Mouse (Mus musculus) stomach, embryonic 14.5 days (tissue): ENCODE data around the gene Ubxn10. TPM values are rescaled to one million over a fixed set of nuclear protein-coding genes. Genes with fewer than 3 reads are reported as not detected.

Experiments
- ATAC-seq: fragments of 200-750 bp; cut with Nextera tagmentation; 2 replicates; pipeline ENCODE4 v1.8.0; 2017; ENCODE audit warnings: low read depth, moderate TSS enrichment; ENCODE audit not compliant: insufficient number of reproducible peaks, insufficient read depth, low FRiP score
- H3K27ac ChIP-seq: fragments of 300-500 bp; sonication (generic); 2 replicates; pipeline ENCODE4 v1.5.1; 2014; ENCODE audit warnings: mild to moderate bottlenecking, low read length, moderate library complexity, mixed read lengths
- H3K27me3 ChIP-seq: fragments of 300-500 bp; sonication (generic); 2 replicates; pipeline ENCODE4 v1.6.1; 2014; ENCODE audit warnings: low read length, control low read depth, mixed read lengths; ENCODE audit not compliant: control insufficient read depth, insufficient read depth
- H3K36me3 ChIP-seq: fragments of 300-500 bp; sonication (generic); 2 replicates; pipeline ENCODE4 v1.6.1; 2014; ENCODE audit warnings: mild to moderate bottlenecking, control low read depth, low read length, moderate library complexity, mixed read lengths; ENCODE audit not compliant: control insufficient read depth, insufficient read depth
- H3K4me1 ChIP-seq: fragments of 300-500 bp; sonication (generic); 2 replicates; pipeline ENCODE4 v1.6.1; 2014; ENCODE audit warnings: low read length, control low read depth, mixed read lengths; ENCODE audit not compliant: control insufficient read depth, insufficient read depth
- H3K4me2 ChIP-seq: fragments of 300-500 bp; sonication (generic); replicated peaks from 2 replicates; pipeline ENCODE4 v1.6.1; 2014; ENCODE audit warnings: low read depth, low read length, control low read depth
- H3K4me3 ChIP-seq: fragments of 300-500 bp; sonication (generic); 2 replicates; pipeline ENCODE4 v1.5.1; 2014; ENCODE audit warnings: low read depth, low read length, control low read depth
- H3K9ac ChIP-seq: fragments of 300-500 bp; sonication (generic); replicated peaks from 2 replicates; pipeline ENCODE4 v1.6.1; 2014; ENCODE audit warnings: low read depth, mild to moderate bottlenecking, control low read depth, low read length, moderate library complexity, mixed read lengths
- H3K9me3 ChIP-seq: fragments of 300-500 bp; sonication (generic); 2 replicates; pipeline ENCODE4 v1.6.1; 2016; ENCODE audit warnings: low read depth, low read length, control low read depth; ENCODE audit not compliant: control insufficient read depth
- WGBS: fragments of 180-500 bp; shearing (Covaris S2); extraction: QIAGEN DNeasy Blood & Tissue Kit; methylation state at CpG from one replicate; pipeline ENCODE4 v1.1.7; 2014; 5-methylcytosine and 5-hydroxymethylcytosine counted together
- polyA plus RNA-seq: library from polyadenylated mRNA; unstranded; fragments of >200 nt; fragmentation: Nextera tagmentation; extraction: Ambion mirVana; gene quantifications from 2 replicates; pipeline ENCODE4 v1.2.1, GENCODE M21; 2014

The Ubxn10 gene
- polyA plus RNA-seq, 1 experiment from 2014 or later, result 0.97 TPM

GRCm38 (mm10) chr4:138712096-138712495 is 24.9 kb downstream of the Ubxn10 start:
- ATAC-seq, result no peak
- Histone ChIP-seq H3K4me3 (no peak overlapping the region), H3K27ac (no peak overlapping the region), H3K4me2 (no peak overlapping the region), H3K36me3 (no peaks in the 10 kb centered on the region), H3K4me1 (no peaks in the 10 kb centered on the region), H3K27me3 (no peaks in the 10 kb centered on the region), H3K9me3 (no peaks in the 10 kb centered on the region), H3K9ac (no peak overlapping the region)
- WGBS, result 63% methylated on average over 11 of the region's 11 CpGs

- no peaks in the 10 kb centered on the region for H3K36me3 ChIP-seq
- WGBS, result 64% methylated on average over 17 of the region's 17 CpGs
- no peaks in the 10 kb centered on the region for H3K9me3 ChIP-seq
- H3K27ac ChIP-seq, result no peak overlapping the region
- no peaks in the 10 kb centered on the region for H3K4me1 ChIP-seq
- no peak overlapping the region for H3K4me2 ChIP-seq
- no peaks in the 10 kb centered on the region for H3K27me3 ChIP-seq
- ATAC-seq, result no peak
- no peak overlapping the region for H3K9ac ChIP-seq
- no peak overlapping the region for H3K4me3 ChIP-seq
Observed at GRCm38 (mm10) chr4:138711051-138711820, 25.7 kb downstream of the Ubxn10 start.

GRCm38 (mm10) chr4:138710633-138711032 is 26.3 kb downstream of the Ubxn10 start:
- H3K4me2 ChIP-seq, result no peak overlapping the region
- H3K4me1 ChIP-seq, result no peaks in the 10 kb centered on the region
- H3K9me3 ChIP-seq, result no peaks in the 10 kb centered on the region
- H3K9ac ChIP-seq, result no peak overlapping the region
- H3K36me3 ChIP-seq, result no peaks in the 10 kb centered on the region
- H3K27ac ChIP-seq, result no peak overlapping the region
- H3K27me3 ChIP-seq, result no peaks in the 10 kb centered on the region
- ATAC-seq, result no peak
- WGBS, result 88% methylated on average over 11 of the region's 11 CpGs
- H3K4me3 ChIP-seq, result no peak overlapping the region

DNA sequence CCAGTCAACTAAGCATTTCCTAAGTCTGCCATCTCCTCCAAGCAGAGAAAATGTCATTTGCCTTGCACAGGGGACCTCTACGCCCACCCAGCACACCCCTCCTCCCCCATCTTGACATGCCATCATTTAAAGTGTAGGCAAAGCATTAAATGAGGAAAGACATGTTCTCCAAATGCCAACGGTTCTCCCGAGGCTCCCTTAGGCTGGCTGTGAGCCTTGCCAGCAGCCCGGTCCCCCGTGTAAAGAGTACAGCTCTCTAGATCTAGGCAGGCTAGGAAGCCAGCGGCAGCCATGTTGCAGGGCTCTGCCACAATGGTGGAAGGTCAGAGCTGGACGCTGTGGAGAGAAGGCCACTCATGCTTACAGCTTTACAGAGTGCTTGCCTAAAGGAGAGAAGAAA is 27.0 kb downstream of the Ubxn10 start:
- Histone ChIP-seq H3K4me1 (no peaks in the 10 kb centered on the region), H3K4me3 (no peak overlapping the region), H3K4me2 (no peak overlapping the region), H3K36me3 (no peaks in the 10 kb centered on the region), H3K9me3 (no peaks in the 10 kb centered on the region), H3K27ac (no peak overlapping the region), H3K9ac (no peak overlapping the region), H3K27me3 (no peaks in the 10 kb centered on the region)
- 77% methylated on average over 7 of the region's 7 CpGs for WGBS
- no peak for ATAC-seq

DNA sequence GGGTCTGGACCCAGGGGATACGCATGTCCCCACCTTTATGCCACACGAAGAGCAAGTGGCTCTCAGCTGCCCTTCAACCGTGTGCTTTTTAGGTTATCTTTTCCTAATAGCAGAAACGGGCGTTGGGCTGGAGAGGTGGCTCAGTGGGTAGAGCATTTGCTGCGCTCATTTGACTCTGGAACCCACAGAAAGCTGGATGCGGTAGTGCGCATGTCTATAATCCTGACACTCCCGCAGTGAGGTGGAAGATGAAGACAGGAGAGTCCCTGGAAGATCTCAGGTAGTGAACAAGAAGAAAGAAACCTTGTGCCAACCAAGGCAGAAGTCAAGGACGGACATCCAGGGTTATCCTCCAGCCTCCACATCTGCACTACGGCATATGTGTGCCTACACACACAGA is 27.7 kb downstream of the Ubxn10 start:
- 82% methylated on average over 11 of the region's 11 CpGs for WGBS
- H3K27me3 ChIP-seq, result no peaks in the 10 kb centered on the region
- no peak for ATAC-seq
- H3K36me3 ChIP-seq, result no peaks in the 10 kb centered on the region
- no peak overlapping the region for H3K27ac ChIP-seq
- H3K4me1 ChIP-seq, result no peaks in the 10 kb centered on the region
- no peak overlapping the region for H3K9ac ChIP-seq
- no peak overlapping the region for H3K4me3 ChIP-seq
- no peak overlapping the region for H3K4me2 ChIP-seq
- no peaks in the 10 kb centered on the region for H3K9me3 ChIP-seq

DNA sequence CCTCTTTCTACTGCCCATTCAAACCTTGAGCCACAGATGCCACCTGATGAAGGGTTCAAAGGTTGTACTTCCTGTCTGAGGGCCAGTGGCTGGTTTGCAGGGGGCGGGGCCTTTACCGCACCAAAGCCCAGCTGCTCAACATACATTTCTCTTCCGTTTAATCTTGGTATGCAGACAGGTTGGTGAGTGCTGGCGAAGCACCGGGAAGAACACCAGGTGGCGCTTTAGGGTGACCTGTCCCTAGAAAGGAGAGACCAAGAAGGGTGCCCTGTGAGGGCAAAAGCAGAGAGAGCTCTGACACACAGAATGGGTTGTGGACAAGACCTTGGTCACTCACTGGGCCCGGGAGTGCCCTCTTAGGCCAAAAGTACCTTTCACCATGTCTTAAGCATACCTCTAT is 28.3 kb downstream of the Ubxn10 start:
- Histone ChIP-seq H3K4me1 (no peaks in the 10 kb centered on the region), H3K9me3 (no peaks in the 10 kb centered on the region), H3K4me2 (no peak overlapping the region), H3K27me3 (no peaks in the 10 kb centered on the region), H3K9ac (no peak overlapping the region), H3K36me3 (no peaks in the 10 kb centered on the region), H3K27ac (no peak overlapping the region), H3K4me3 (no peak overlapping the region)
- 10% methylated on average over 7 of the region's 7 CpGs for WGBS
- 0 out of 2 replicates have a peak, but pooled peaks have one; percentile 33 for ATAC-seq

DNA sequence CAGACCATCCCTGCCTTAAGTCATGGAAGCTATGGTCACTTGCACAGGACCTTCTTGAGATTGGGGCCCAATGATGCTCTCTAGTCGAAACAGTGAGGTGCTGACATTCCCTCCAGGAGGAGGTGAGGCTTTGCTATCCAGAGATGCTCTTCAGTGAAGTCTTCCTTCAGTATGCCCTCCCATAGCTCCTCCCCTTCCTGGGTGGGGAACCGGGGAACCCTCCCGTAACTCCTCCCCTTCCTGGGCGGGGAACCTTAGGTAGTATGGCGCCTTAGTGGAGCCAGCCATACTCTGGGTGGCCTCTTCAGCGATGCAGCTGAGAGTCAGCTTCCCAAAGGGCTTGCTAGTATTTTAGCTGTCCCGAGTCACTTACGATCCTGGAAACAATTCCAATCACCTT is 30.3 kb downstream of the Ubxn10 start:
- 95% methylated on average over 8 of the region's 8 CpGs for WGBS
- Histone ChIP-seq H3K4me3 (no peak overlapping the region), H3K9me3 (no peaks in the 10 kb centered on the region), H3K4me1 (no peaks in the 10 kb centered on the region), H3K27ac (no peak overlapping the region), H3K27me3 (no peaks in the 10 kb centered on the region), H3K9ac (no peak overlapping the region), H3K4me2 (no peak overlapping the region), H3K36me3 (no peaks in the 10 kb centered on the region)
- ATAC-seq, result no peak

DNA sequence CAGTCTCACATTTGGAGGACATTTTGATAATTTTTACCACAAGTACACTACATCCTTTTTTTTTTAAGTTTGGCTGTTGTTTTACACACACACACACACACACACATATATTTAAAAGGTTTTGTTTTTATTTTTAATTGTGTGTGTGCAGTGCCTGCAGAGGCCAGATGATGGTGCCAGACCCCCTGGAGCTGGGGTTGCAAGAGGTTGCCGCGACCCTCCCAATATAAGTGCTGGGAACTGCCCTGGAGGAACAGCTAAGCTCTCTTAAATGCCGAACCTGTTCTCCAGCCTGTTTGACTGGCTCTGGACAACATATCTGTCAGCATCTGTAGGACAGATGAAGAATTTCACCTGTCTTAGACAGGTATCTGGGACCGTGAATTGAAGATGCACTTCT is 32.8 kb downstream of the Ubxn10 start:
- H3K4me2 ChIP-seq, result no peak overlapping the region
- no peak overlapping the region for H3K4me3 ChIP-seq
- WGBS, result 79% methylated on average over 4 of the region's 4 CpGs
- ATAC-seq, result no peak
- no peak overlapping the region for H3K9ac ChIP-seq
- H3K27ac ChIP-seq, result no peak overlapping the region
- H3K4me1 ChIP-seq, result no peaks in the 10 kb centered on the region
- no peaks in the 10 kb centered on the region for H3K36me3 ChIP-seq
- no peaks in the 10 kb centered on the region for H3K27me3 ChIP-seq
- H3K9me3 ChIP-seq, result no peaks in the 10 kb centered on the region

DNA sequence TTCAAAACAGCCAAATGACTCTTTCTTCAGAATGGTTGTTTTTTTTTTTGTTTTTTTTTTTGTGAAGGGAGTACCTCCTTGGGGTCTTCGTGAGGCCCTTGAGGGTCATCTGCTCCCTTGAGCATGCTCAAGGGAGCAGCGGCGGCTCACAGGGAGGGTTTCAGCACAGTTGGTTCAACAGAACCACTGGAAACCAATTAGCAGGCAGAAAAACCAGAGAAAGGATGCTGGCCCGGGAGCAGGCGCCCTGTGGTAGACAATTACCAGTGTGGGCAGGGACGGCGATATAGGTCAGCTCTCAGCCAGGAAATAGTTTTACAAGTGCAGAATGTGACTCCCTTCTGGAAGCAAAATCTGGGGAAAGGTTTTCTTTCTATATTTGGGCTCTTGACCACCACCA is 33.4 kb downstream of the Ubxn10 start:
- no peak overlapping the region for H3K4me3 ChIP-seq
- H3K4me1 ChIP-seq, result no peaks in the 10 kb centered on the region
- H3K9ac ChIP-seq, result no peak overlapping the region
- ATAC-seq, result no peak
- no peaks in the 10 kb centered on the region for H3K27me3 ChIP-seq
- no peak overlapping the region for H3K4me2 ChIP-seq
- H3K36me3 ChIP-seq, result no peaks in the 10 kb centered on the region
- H3K9me3 ChIP-seq, result no peaks in the 10 kb centered on the region
- WGBS, result 75% methylated on average over 7 of the region's 7 CpGs
- no peak overlapping the region for H3K27ac ChIP-seq
